Mouse (Mus musculus): ENCODE measurements around the gene Gnb2.

DNA sequence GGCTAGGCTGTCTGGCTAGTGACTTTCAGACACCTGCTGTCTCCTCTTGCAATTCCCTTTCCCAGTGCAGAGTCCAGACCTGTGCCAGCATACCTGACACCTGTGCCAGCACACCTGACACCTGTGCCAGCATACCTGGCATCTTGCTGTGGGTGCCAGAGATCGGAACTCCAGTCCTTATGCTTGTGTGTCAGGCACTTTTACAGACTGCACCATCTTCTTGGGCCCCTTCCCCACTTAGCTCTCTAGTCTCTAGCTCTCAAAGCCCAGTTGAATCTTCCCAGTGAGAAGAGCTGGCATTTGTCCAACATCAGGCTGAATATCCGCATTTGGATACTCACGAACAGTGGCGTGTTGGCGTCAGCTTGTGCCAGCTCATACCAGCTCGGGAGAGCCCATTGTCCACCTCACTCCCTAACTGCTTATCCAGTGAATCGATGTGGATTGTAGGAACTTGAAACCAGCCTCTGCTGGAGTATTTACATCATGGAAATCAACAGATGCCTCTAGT, 6.0 kb upstream of the Gnb2 start:
- TF ChIP-seq CTCF (IDR thresholded peaks at IDR 0.05; ENCODE audit: extremely low read depth, insufficient read depth, insufficient read length, insufficient replicate concordance): no peak
- no peak for TF ChIP-seq POLR2A (IDR thresholded peaks at IDR 0.05; ENCODE audit: low read depth, low read length)
